11 mouse cellular contexts compared by ENCODE assay signal in the genomic region with DNA sequence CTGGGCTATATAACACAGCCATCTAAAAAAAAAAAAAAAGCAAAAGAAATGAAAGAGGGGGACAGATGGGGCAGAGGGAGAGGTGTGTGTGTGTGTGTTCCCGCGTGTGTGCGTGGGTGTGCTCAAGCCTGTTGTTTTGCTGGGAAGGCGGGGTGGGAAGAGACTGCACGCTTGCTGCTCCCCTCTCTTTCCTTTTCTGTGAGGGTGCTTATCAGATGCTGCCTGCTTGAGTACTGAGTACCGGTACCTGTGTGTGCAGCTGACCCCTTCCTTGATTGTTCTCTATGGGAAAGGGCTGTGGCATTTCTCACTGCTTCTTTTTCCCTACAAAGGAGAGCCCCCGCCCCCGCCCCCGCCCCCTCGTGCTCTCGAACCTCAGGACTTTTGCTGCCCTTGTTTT. TPM values are rescaled to one million over a fixed set of nuclear protein-coding genes. Genes with fewer than 3 reads are reported as not detected.
DNase-seq lines count a peak whose midpoint lies in the region; ATAC-seq and TF ChIP-seq lines count a peak whose summit lies in the region.
"Had no signal": no experiment of that assay in that cellular context is flagged by ENCODE, and none has a peak within 500 bp of the region (broad histone marks: within the 10 kb centered on the region; RNA-seq: fewer than 3 reads in every experiment).

No protein-coding gene starts in this region.

- H3K36me3 ChIP-seq in hindbrain, embryonic 15.5 days: no peaks in the 10 kb centered on the region
- H3K36me3 ChIP-seq in hindbrain, embryonic 16.5 days (ENCODE audit: control insufficient read depth, insufficient read depth, low read length): 0 out of 2 replicates have a peak, but pooled peaks cover 3% of the 10 kb centered on the region
- no peaks in the 10 kb centered on the region for H3K36me3 ChIP-seq in lung, postnatal 0 days (ENCODE audit: insufficient read depth, low read length)
- H3K36me3 ChIP-seq in neural tube, embryonic 14.5 days (ENCODE audit: control insufficient read depth, insufficient read depth, low read length): no peaks in the 10 kb centered on the region

- no peaks in the 10 kb centered on the region for H3K27me3 ChIP-seq in hindbrain, embryonic 15.5 days
- no peaks in the 10 kb centered on the region for H3K27me3 ChIP-seq in hindbrain, embryonic 16.5 days (replicated peaks; ENCODE audit: control insufficient read depth, insufficient read depth, low read length)
- no peaks in the 10 kb centered on the region for H3K27me3 ChIP-seq in lung, postnatal 0 days (replicated peaks; ENCODE audit: insufficient read depth, low read length)
- no peaks in the 10 kb centered on the region for H3K27me3 ChIP-seq in neural tube, embryonic 14.5 days (ENCODE audit: control insufficient read depth, insufficient read depth, low read length)

- WGBS in hindbrain, embryonic 15.5 days: 42% methylated on average over 11 of the region's 11 CpGs
- 43% methylated on average over 11 of the region's 11 CpGs for WGBS in hindbrain, embryonic 16.5 days
- 34% methylated on average over 11 of the region's 11 CpGs for WGBS in lung, postnatal 0 days
- WGBS in neural tube, embryonic 14.5 days: 51% methylated on average over 11 of the region's 11 CpGs

- TF ChIP-seq CTCF in lung, postnatal 0 days (IDR thresholded peaks at IDR 0.05): no peak

- no peak overlapping the region for H3K27ac ChIP-seq in hindbrain, embryonic 15.5 days (replicated peaks)
- no peak overlapping the region for H3K27ac ChIP-seq in hindbrain, embryonic 16.5 days (ENCODE audit: low read depth, low read length)
- H3K27ac ChIP-seq in lung, postnatal 0 days (ENCODE audit: low read length): peak overlapping the region; percentile 57
- H3K27ac ChIP-seq in neural tube, embryonic 14.5 days (ENCODE audit: low read depth, low read length): no peak overlapping the region

- H3K4me3 ChIP-seq in hindbrain, embryonic 15.5 days: no peak overlapping the region
- H3K4me3 ChIP-seq in hindbrain, embryonic 16.5 days (ENCODE audit: low read length): no peak overlapping the region
- no peak overlapping the region for H3K4me3 ChIP-seq in lung, postnatal 0 days (ENCODE audit: low read depth, low read length)
- H3K4me3 ChIP-seq in neural tube, embryonic 14.5 days (ENCODE audit: low read depth, low read length): no peak overlapping the region

- no peaks in the 10 kb centered on the region for H3K9me3 ChIP-seq in hindbrain, embryonic 15.5 days
- H3K9me3 ChIP-seq in hindbrain, embryonic 16.5 days (ENCODE audit: control insufficient read depth, low read length): 0 out of 2 replicates have a peak, but pooled peaks cover 3% of the 10 kb centered on the region
- H3K9me3 ChIP-seq in lung, postnatal 0 days (ENCODE audit: low read length): no peaks in the 10 kb centered on the region
- no peaks in the 10 kb centered on the region for H3K9me3 ChIP-seq in neural tube, embryonic 14.5 days (ENCODE audit: control insufficient read depth, low read length)

- peaks cover 8% of the 10 kb centered on the region for H3K4me1 ChIP-seq in hindbrain, embryonic 15.5 days (replicated peaks)
- H3K4me1 ChIP-seq in hindbrain, embryonic 16.5 days (ENCODE audit: control insufficient read depth, insufficient read depth, low read depth, low read length): no peaks in the 10 kb centered on the region
- H3K4me1 ChIP-seq in lung, postnatal 0 days (ENCODE audit: insufficient read depth, low read depth, low read length): peaks cover 4% of the 10 kb centered on the region; the same call in 1 of the 2 replicates
- H3K4me1 ChIP-seq in neural tube, embryonic 14.5 days (ENCODE audit: control insufficient read depth, insufficient read depth, low read length): 0 out of 2 replicates have a peak, but pooled peaks cover 8% of the 10 kb centered on the region

- no peak for DNase-seq in cerebellum, adult 11 months
- peak; percentile 33 for DNase-seq in lung, postnatal 0 days (ENCODE audit: low spot score)
- DNase-seq in lung, postnatal 10 days: no peak
- no peak for DNase-seq in cerebellum, postnatal 36 days
- DNase-seq: adrenal gland, postnatal 14 days; thymus, adult 18-20 months had no signal

- H3K4me2 ChIP-seq in hindbrain, embryonic 15.5 days: peak overlapping the region; percentile 15; the same call in 1 of the 2 replicates
- no peak overlapping the region for H3K4me2 ChIP-seq in hindbrain, embryonic 16.5 days (ENCODE audit: low read length)
- H3K4me2 ChIP-seq in lung, postnatal 0 days (replicated peaks; ENCODE audit: low read depth, low read length): peak overlapping the region; percentile 40
- H3K4me2 ChIP-seq in neural tube, embryonic 14.5 days (ENCODE audit: low read depth, low read length): 0 out of 2 replicates have a peak overlapping the region, but pooled peaks have one; percentile 6

- ATAC-seq in cerebellum, adult (ENCODE audit: insufficient number of reproducible peaks, low FRiP score, low TSS enrichment): peak; percentile 45; the same call in 1 of the 2 replicates
- ATAC-seq in hindbrain, embryonic 15.5 days (ENCODE audit: low FRiP score, low read depth): no peak
- ATAC-seq in hindbrain, embryonic 16.5 days: no peak
- ATAC-seq in lung, postnatal 0 days: peak; percentile 60
- ATAC-seq in neural tube, embryonic 14.5 days (ENCODE audit: low read depth): peak; percentile 56; the same call in 1 of the 2 replicates
- ATAC-seq: inflammation-experienced regulatory T-cells, adult 6 months had no signal

- no peak overlapping the region for H3K9ac ChIP-seq in hindbrain, embryonic 15.5 days
- no peak overlapping the region for H3K9ac ChIP-seq in hindbrain, embryonic 16.5 days (ENCODE audit: low read depth, low read length)
- H3K9ac ChIP-seq in lung, postnatal 0 days (replicated peaks; ENCODE audit: low read depth): no peak overlapping the region
- H3K9ac ChIP-seq in neural tube, embryonic 14.5 days (replicated peaks; ENCODE audit: low read depth, low read length): no peak overlapping the region

- TF ChIP-seq EP300 in lung, postnatal 0 days (IDR thresholded peaks at IDR 0.05): no peak

RNA-seq across cellular contexts. Expression of a gene that starts 15.9 kb away (rescaled TPM):
- 301 and 305 TPM in 2 replicates for polyA plus RNA-seq in hindbrain, embryonic 15.5 days (2015; fragmentation: Nextera tagmentation; extraction: Ambion mirVana)
- polyA plus RNA-seq in hindbrain, embryonic 16.5 days (2015; fragmentation: Nextera tagmentation; extraction: Ambion mirVana): 308 and 330 TPM in 2 replicates
- polyA plus RNA-seq in lung, postnatal 0 days (2015; fragmentation: Nextera tagmentation; extraction: Ambion mirVana): 277 and 282 TPM in 2 replicates
- 359 and 412 TPM in 2 replicates for polyA plus RNA-seq in neural tube, embryonic 14.5 days (2014; fragmentation: Nextera tagmentation; extraction: Ambion mirVana)

Comparison
In these comparisons a context has a peak if more than half of its experiments do, and no peak if none do; other contexts are left out.
1. ATAC-seq: peak in cerebellum, adult (single experiment), lung, postnatal 0 days (single experiment) and neural tube, embryonic 14.5 days (single experiment); none in hindbrain, embryonic 15.5 days (single experiment) and hindbrain, embryonic 16.5 days (single experiment).